Mouse (Mus musculus): ENCODE data around the gene Nfil3. TPM values are rescaled to one million over a fixed set of nuclear protein-coding genes. Genes with fewer than 3 reads are reported as not detected.

Nfil3 gene
- polyA plus RNA-seq, 1 experiment: 18.8 TPM

GRCm38 (mm10) chr13:52970876-52971275, 10.0 kb downstream of the Nfil3 start:
- peaks cover 74% of the 10 kb centered on the region for H3K79me2 ChIP-seq (ENCODE audit: control insufficient read depth, insufficient read depth)
- H3ac ChIP-seq (ENCODE audit: control insufficient read depth, insufficient read length, low read depth): no peak overlapping the region
- no peaks in the 10 kb centered on the region for H3K27me3 ChIP-seq (ENCODE audit: control insufficient read depth, insufficient read depth, insufficient read length)
- no peak overlapping the region for H3K4me3 ChIP-seq (ENCODE audit: insufficient read depth, poor library complexity, severe bottlenecking)
- H3K36me3 ChIP-seq (ENCODE audit: control insufficient read depth, insufficient read depth): peaks cover 30% of the 10 kb centered on the region
- H3K79me3 ChIP-seq (ENCODE audit: low read depth): peaks cover 64% of the 10 kb centered on the region
- TF ChIP-seq MYOD1 (IDR thresholded peaks at IDR 0.05; ENCODE audit: control insufficient read depth, insufficient read length, low read depth) (no peak), FOSL1 (IDR thresholded peaks at IDR 0.05; ENCODE audit: insufficient read depth, low read length, poor library complexity, severe bottlenecking) (no peak), MAX (IDR thresholded peaks at IDR 0.05) (no peak), MYOG (IDR thresholded peaks at IDR 0.05; ENCODE audit: control insufficient read depth, extremely low read depth, insufficient read length) (no peak), USF1 (IDR thresholded peaks at IDR 0.05; ENCODE audit: low read depth) (no peak), CEBPB (IDR thresholded peaks at IDR 0.05; ENCODE audit: low read depth) (no peak), CTCF (IDR thresholded peaks at IDR 0.05; ENCODE audit: control insufficient read depth, insufficient read depth, insufficient read length) (no peak)

GRCm38 (mm10) chr13:52962922-52963321, 18.0 kb downstream of the Nfil3 start:
- H3K4me3 ChIP-seq (ENCODE audit: insufficient read depth, poor library complexity, severe bottlenecking): no peak overlapping the region
- no peaks in the 10 kb centered on the region for H3K27me3 ChIP-seq (ENCODE audit: control insufficient read depth, insufficient read depth, insufficient read length)
- no peak for TF ChIP-seq CTCF (IDR thresholded peaks at IDR 0.05; ENCODE audit: control insufficient read depth, insufficient read depth, insufficient read length)
- no peak for TF ChIP-seq MAX (IDR thresholded peaks at IDR 0.05)
- TF ChIP-seq USF1 (IDR thresholded peaks at IDR 0.05; ENCODE audit: low read depth): no peak
- TF ChIP-seq MYOG (IDR thresholded peaks at IDR 0.05; ENCODE audit: control insufficient read depth, extremely low read depth, insufficient read length): no peak
- TF ChIP-seq FOSL1 (IDR thresholded peaks at IDR 0.05; ENCODE audit: insufficient read depth, low read length, poor library complexity, severe bottlenecking): no peak
- no peak for TF ChIP-seq CEBPB (IDR thresholded peaks at IDR 0.05; ENCODE audit: low read depth)
- TF ChIP-seq MYOD1 (IDR thresholded peaks at IDR 0.05; ENCODE audit: control insufficient read depth, insufficient read length, low read depth): no peak
- H3K79me3 ChIP-seq (ENCODE audit: low read depth): peaks cover 2% of the 10 kb centered on the region
- no peak overlapping the region for H3ac ChIP-seq (ENCODE audit: control insufficient read depth, insufficient read length, low read depth)
- H3K36me3 ChIP-seq (ENCODE audit: control insufficient read depth, insufficient read depth): peaks cover 28% of the 10 kb centered on the region
- H3K79me2 ChIP-seq (ENCODE audit: control insufficient read depth, insufficient read depth): no peaks in the 10 kb centered on the region

- Histone ChIP-seq H3K4me3 (ENCODE audit: insufficient read depth, poor library complexity, severe bottlenecking) (no peak overlapping the region), H3ac (ENCODE audit: control insufficient read depth, insufficient read length, low read depth) (no peak overlapping the region), H3K79me3 (ENCODE audit: low read depth) (peaks cover under 1% of the 10 kb centered on the region), H3K79me2 (ENCODE audit: control insufficient read depth, insufficient read depth) (no peaks in the 10 kb centered on the region), H3K36me3 (ENCODE audit: control insufficient read depth, insufficient read depth) (peaks cover 23% of the 10 kb centered on the region), H3K27me3 (ENCODE audit: control insufficient read depth, insufficient read depth, insufficient read length) (no peaks in the 10 kb centered on the region)
- TF ChIP-seq FOSL1 (IDR thresholded peaks at IDR 0.05; ENCODE audit: insufficient read depth, low read length, poor library complexity, severe bottlenecking) (no peak), MYOD1 (IDR thresholded peaks at IDR 0.05; ENCODE audit: control insufficient read depth, insufficient read length, low read depth) (no peak), CTCF (IDR thresholded peaks at IDR 0.05; ENCODE audit: control insufficient read depth, insufficient read depth, insufficient read length) (no peak), MYOG (IDR thresholded peaks at IDR 0.05; ENCODE audit: control insufficient read depth, extremely low read depth, insufficient read length) (no peak), USF1 (IDR thresholded peaks at IDR 0.05; ENCODE audit: low read depth) (no peak), MAX (IDR thresholded peaks at IDR 0.05) (no peak), CEBPB (IDR thresholded peaks at IDR 0.05; ENCODE audit: low read depth) (no peak)
Observed at GRCm38 (mm10) chr13:52962361-52962760, 18.5 kb downstream of the Nfil3 start.

- Histone ChIP-seq H3K79me3 (ENCODE audit: low read depth) (no peaks in the 10 kb centered on the region), H3ac (ENCODE audit: control insufficient read depth, insufficient read length, low read depth) (no peak overlapping the region), H3K79me2 (ENCODE audit: control insufficient read depth, insufficient read depth) (no peaks in the 10 kb centered on the region), H3K36me3 (ENCODE audit: control insufficient read depth, insufficient read depth) (no peaks in the 10 kb centered on the region), H3K4me3 (ENCODE audit: insufficient read depth, poor library complexity, severe bottlenecking) (no peak overlapping the region), H3K27me3 (ENCODE audit: control insufficient read depth, insufficient read depth, insufficient read length) (no peaks in the 10 kb centered on the region)
- TF ChIP-seq USF1 (IDR thresholded peaks at IDR 0.05; ENCODE audit: low read depth) (no peak), MYOD1 (IDR thresholded peaks at IDR 0.05; ENCODE audit: control insufficient read depth, insufficient read length, low read depth) (no peak), MYOG (IDR thresholded peaks at IDR 0.05; ENCODE audit: control insufficient read depth, extremely low read depth, insufficient read length) (no peak), CTCF (IDR thresholded peaks at IDR 0.05; ENCODE audit: control insufficient read depth, insufficient read depth, insufficient read length) (no peak), MAX (IDR thresholded peaks at IDR 0.05) (no peak), FOSL1 (IDR thresholded peaks at IDR 0.05; ENCODE audit: insufficient read depth, low read length, poor library complexity, severe bottlenecking) (no peak), CEBPB (IDR thresholded peaks at IDR 0.05; ENCODE audit: low read depth) (no peak)
Observed at GRCm38 (mm10) chr13:52953779-52954553, 26.9 kb downstream of the Nfil3 start.

GRCm38 (mm10) chr13:52949211-52949610, 31.7 kb downstream of the Nfil3 start:
- H3K79me3 ChIP-seq (ENCODE audit: low read depth): no peaks in the 10 kb centered on the region
- H3K79me2 ChIP-seq (ENCODE audit: control insufficient read depth, insufficient read depth): no peaks in the 10 kb centered on the region
- no peaks in the 10 kb centered on the region for H3K36me3 ChIP-seq (ENCODE audit: control insufficient read depth, insufficient read depth)
- H3K4me3 ChIP-seq (ENCODE audit: insufficient read depth, poor library complexity, severe bottlenecking): no peak overlapping the region
- no peak for TF ChIP-seq CTCF (IDR thresholded peaks at IDR 0.05; ENCODE audit: control insufficient read depth, insufficient read depth, insufficient read length)
- TF ChIP-seq USF1 (IDR thresholded peaks at IDR 0.05; ENCODE audit: low read depth): no peak
- TF ChIP-seq MYOD1 (IDR thresholded peaks at IDR 0.05; ENCODE audit: control insufficient read depth, insufficient read length, low read depth): no peak
- no peak for TF ChIP-seq MYOG (IDR thresholded peaks at IDR 0.05; ENCODE audit: control insufficient read depth, extremely low read depth, insufficient read length)
- TF ChIP-seq MAX (IDR thresholded peaks at IDR 0.05): no peak
- TF ChIP-seq CEBPB (IDR thresholded peaks at IDR 0.05; ENCODE audit: low read depth): no peak
- TF ChIP-seq FOSL1 (IDR thresholded peaks at IDR 0.05; ENCODE audit: insufficient read depth, low read length, poor library complexity, severe bottlenecking): no peak
- no peak overlapping the region for H3ac ChIP-seq (ENCODE audit: control insufficient read depth, insufficient read length, low read depth)
- no peaks in the 10 kb centered on the region for H3K27me3 ChIP-seq (ENCODE audit: control insufficient read depth, insufficient read depth, insufficient read length)
